Mouse (Mus musculus) CD4-positive, CD25-positive, alpha-beta regulatory T cell, adult 4 months (primary cell): ENCODE data around the gene Fkbp14. TPM values are rescaled to one million over a fixed set of nuclear protein-coding genes. Genes with fewer than 3 reads are reported as not detected.

Experiments
- ATAC-seq: one replicate; pipeline ENCODE4 v1.8.0; 2017
- polyA plus RNA-seq, 2 experiments: library from polyadenylated mRNA; unstranded; fragments of 100-300 nt; shearing (Covaris generic); gene quantifications; one replicate each; pipeline ENCODE4 v1.2.1; 2017

Fkbp14 gene
- polyA plus RNA-seq, 2 experiments from 2014 or later: not detected

DNA sequence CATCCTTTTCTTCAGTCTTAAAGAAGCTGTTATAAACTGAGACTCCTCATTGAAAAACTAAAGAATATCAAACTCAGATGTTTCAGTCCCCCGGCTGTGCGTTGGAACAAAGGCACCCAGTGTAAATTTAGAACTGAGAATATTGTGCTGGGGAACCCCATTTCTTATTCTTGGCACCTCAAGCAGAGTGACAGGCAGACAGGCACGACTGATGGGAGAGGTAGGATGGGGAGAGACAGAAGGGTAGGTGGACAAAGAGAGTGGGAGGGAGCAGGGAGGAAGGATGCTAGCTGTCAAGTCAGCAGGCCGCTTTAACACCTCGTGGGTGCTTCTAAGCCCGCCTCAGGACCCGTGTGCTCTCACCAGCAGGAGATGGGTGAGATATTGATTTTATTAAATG, 54.3 kb downstream of the Fkbp14 start:
- ATAC-seq: no peak

DNA sequence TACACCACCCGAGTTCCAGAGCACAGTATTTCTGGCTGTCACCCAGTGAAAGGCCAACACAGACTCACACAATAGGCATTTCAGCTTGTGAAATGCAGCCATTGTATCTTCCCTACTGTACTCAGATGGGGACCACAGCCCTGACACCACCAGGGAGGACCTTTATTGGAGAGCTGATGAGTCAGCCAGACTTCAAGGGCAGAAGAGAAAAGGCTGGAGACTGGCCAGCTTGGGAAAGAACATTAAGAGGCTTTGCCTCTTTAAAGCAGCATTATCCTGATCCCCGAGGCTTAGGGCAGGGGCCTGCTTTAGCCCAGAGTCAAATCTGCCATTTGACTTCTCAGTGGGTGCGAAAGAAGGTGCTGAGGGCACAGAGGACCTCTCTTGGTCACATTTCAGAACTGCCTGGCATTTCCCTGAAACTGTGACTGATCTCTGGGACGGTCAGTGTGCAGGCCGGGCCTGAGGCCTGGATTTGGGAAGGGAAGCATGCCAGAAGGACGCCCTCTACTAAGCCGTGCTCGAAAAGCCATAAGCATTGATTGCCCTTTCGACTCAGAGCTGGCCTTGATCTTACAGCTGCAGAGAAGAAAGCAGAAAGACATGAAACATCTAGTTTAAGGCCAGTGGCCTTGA, 56.7 kb downstream of the Fkbp14 start:
- ATAC-seq: no peak

DNA sequence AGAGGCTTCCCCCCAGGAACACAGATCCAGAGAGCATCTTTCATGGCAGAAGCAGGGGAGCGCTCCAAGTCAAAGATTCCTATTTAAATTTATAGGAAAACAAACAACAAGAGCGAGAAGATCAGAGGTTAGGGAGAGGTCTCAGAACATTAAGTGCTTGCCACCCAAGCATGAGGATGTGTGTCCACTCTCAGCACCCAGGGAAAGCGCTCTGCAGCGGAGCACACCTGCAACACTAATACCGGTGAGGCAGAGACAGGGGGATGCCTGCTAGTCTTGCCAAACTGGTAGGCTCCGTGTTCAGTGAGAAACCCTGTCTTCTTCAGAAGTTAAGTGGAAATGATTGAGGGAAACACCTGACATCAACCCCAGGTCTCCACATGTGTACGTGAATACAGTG, 57.7 kb downstream of the Fkbp14 start:
- no peak for ATAC-seq

DNA sequence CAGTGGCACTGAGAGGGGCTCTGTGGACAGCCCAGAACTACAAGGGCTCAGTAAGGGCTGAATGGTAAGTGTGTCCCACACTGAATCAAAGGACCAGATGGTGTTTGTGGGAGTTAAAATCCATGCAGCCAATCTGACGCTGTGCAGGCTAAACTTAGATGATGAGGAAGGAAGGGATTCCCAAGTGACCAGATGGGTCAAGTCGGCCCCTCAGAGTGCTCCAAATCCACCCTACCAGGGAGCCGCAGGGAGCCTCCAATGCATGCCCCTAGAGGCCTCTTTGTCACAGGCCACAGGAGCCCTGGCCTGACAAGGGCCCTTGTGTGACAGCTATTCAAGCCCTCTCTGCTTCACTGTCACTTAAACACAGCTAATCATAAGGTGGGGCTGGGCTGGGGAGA, 58.3 kb downstream of the Fkbp14 start:
- no peak for ATAC-seq

DNA sequence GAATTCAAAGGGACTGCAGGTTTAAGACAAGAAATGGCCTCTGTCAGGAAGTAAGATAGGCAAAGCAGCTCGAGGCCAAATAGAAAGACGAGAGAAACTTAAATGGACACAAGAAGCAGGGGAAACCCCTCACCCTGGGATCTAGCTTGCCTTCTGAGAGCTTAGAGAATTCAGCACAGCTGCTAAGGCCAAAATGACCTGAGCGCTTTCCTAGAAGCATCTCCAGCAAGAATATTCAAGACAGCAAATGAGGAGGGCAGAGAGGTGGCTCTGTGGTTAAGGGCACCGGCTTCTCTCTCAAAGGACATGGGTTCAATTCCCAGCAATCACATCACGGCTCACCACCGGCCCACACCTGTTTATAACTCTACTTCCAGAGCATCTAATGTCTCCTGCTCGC, 60.1 kb downstream of the Fkbp14 start:
- no peak for ATAC-seq

DNA sequence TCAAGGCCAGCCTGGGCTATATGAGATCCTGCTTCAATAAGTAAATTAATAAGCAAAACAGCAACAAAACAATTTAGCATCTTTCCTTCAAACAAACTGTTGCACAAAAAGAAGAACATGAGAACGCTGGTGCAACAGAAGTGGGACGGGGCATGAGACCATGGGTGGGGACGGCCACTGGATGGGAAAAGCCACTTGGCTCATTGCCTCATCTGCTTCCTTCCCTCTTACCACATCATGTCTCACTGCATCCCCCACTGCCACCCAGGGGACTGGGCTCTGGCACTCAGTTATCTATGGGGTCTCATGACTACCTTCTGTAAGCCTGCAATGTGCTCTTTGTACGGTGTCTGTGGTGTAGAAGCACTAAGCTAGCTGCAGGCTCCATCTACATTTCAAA, 61.6 kb downstream of the Fkbp14 start:
- ATAC-seq: no peak

DNA sequence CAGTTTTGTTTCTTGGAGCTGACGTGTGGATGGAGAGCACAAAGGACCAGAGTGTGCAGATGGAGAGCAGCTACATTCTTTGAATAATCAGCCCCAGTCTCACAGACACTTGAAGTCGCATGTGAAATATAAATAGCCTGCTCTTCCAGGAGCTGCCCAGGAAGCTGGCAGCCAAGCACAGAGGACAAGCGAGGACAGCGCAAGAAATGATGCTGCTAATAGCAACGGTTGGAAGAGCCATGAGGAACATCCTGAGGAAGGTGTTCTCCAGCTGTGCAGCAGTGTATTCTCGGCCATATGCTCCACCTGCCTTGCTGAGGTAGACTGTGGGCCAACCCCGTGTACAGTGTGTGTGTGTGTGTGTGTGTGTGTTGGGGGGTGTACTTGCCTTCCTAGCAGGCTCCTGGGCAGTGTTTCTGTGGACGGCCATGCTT, 66.0 kb downstream of the Fkbp14 start:
- no peak for ATAC-seq

DNA sequence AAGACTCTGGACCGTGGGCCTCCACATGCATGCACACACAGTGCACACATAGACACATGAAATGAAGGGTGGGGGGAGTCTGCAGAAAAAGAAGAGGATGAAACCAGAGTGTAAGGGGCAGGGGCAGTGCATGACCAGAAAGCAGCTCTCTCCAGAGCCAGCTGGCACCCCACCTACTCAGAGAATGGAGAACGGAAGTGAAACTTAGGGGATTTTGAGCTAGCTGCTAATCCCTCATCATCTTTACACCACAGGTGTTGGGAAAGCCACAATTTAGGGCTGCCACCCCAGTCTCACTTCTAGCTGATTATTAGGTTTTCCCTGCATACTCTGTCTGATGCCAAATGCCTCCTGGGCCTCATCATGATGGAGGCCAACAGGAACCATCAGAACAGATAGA, 66.9 kb downstream of the Fkbp14 start:
- no peak for ATAC-seq

DNA sequence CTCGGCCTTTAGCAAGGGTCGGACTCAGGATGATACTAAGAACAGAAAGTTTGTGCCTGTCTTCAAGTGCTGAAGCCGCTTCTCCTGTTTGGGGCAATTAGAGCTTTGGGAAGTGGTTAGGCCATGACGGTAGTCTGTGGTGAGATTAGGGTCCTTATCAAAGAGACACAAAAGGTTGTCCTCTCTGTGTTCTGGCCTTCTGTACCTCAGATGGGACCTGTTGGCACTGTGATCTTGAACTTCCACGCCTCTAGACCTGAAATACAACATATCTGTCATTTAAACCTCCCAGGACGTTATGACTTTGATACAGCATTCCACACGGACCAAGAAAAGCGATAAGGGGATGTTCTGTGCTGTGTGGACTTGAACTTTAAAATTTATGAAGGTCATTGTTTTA, 68.4 kb downstream of the Fkbp14 start:
- ATAC-seq: no peak

Other genes starting within 250 kb of the Fkbp14 start
- not detected for gene Wipf3, start 167.7 kb downstream of the Fkbp14 start, polyA plus RNA-seq
- gene Scrn1, start 30.8 kb downstream of the Fkbp14 start, polyA plus RNA-seq: under 1 TPM in 1 of 2 experiments, not detected in 1; 0.22 TPM
- gene Plekha8, start 2.2 kb downstream of the Fkbp14 start, polyA plus RNA-seq: under 1 TPM; 0.67 to 0.73 TPM
- gene Mturn, start 84.3 kb upstream of the Fkbp14 start, polyA plus RNA-seq: 10 to 100 TPM; 22.2 to 26.3 TPM
- 10 to 100 TPM; 22.9 to 26.1 TPM for gene Znrf2, start 219.6 kb upstream of the Fkbp14 start, polyA plus RNA-seq